Mouse (Mus musculus) MEL (cell line): ENCODE data around the gene Strbp. TPM values are rescaled to one million over a fixed set of nuclear protein-coding genes. Genes with fewer than 3 reads are reported as not detected.

ENCODE experiments used
- DNase-seq: peaks from one replicate; pipeline ENCODE4 v3.0.0; 2011; ENCODE audit warnings: low read depth, low spot score
- H3K27ac ChIP-seq: 2 replicates; pipeline ENCODE4 v1.5.1; 2012; ENCODE audit warnings: low read depth, mild to moderate bottlenecking, control low read depth, low read length, moderate library complexity; ENCODE audit not compliant: control insufficient read depth
- H3K27me3 ChIP-seq, 2 experiments: fragments of 150-350 bp in 1 of 2; sonication (generic) in 1 of 2; 2 replicates each; pipeline ENCODE4 v1.6.1; 2012; ENCODE audit warnings: low read length in 2 of 2, mild to moderate bottlenecking in 2 of 2, improper control_type of control experiment in 1 of 2, moderate library complexity in 1 of 2; ENCODE audit not compliant: insufficient read depth in 2 of 2, control insufficient read depth in 1 of 2
- H3K36me3 ChIP-seq, 2 experiments: 2 replicates each; pipeline ENCODE4 v1.6.1; 2012 to 2014; ENCODE audit warnings: low read length in 2 of 2, improper control_type of control experiment in 1 of 2, inconsistent platforms in 1 of 2, mild to moderate bottlenecking in 1 of 2; ENCODE audit not compliant: insufficient read depth in 2 of 2, control insufficient read depth in 1 of 2
- H3K4me1 ChIP-seq, 2 experiments: fragments of 150-350 bp in 1 of 2; sonication (generic) in 1 of 2; 2 replicates each; pipeline ENCODE4 v1.6.1; 2012; ENCODE audit warnings: low read length in 2 of 2, improper control_type of control experiment in 1 of 2, mild to moderate bottlenecking in 1 of 2; ENCODE audit not compliant: insufficient read depth in 2 of 2, control insufficient read depth in 1 of 2
- H3K4me3 ChIP-seq, 2 experiments: fragments of 150-350 bp in 1 of 2; sonication (generic) in 1 of 2; 2 replicates each; pipeline ENCODE4 v1.5.1; 2012; ENCODE audit warnings: low read depth in 2 of 2, low read length in 2 of 2, mild to moderate bottlenecking in 2 of 2, moderate library complexity in 2 of 2, control low read depth in 1 of 2, improper control_type of control experiment in 1 of 2; ENCODE audit not compliant: control insufficient read depth in 1 of 2, insufficient read depth in 1 of 2
- H3K79me2 ChIP-seq: 2 replicates; pipeline ENCODE4 v1.6.1; 2012; ENCODE audit warnings: mild to moderate bottlenecking, low read length, moderate library complexity; ENCODE audit not compliant: control insufficient read depth, poor library complexity, insufficient read depth
- H3K9ac ChIP-seq: 2 replicates; pipeline ENCODE4 v1.6.1; 2012; ENCODE audit warnings: low read depth, mild to moderate bottlenecking, control low read depth, low read length, moderate library complexity; ENCODE audit not compliant: control insufficient read depth, poor library complexity, severe bottlenecking
- H3K9me3 ChIP-seq: fragments of 150-350 bp; sonication (generic); replicated peaks from 2 replicates; pipeline ENCODE4 v1.6.1; 2012; ENCODE audit warnings: mild to moderate bottlenecking, low read length, improper control_type of control experiment, moderate library complexity; ENCODE audit not compliant: insufficient read depth
- BHLHE40 ChIP-seq: IDR thresholded peaks from 2 replicates; pipeline ENCODE4 v1.6.1; 2012; ENCODE audit warnings: low read depth, mild to moderate bottlenecking, inconsistent platforms, low read length, improper control_type of control experiment, borderline replicate concordance
- CHD1 ChIP-seq: IDR thresholded peaks from 2 replicates; pipeline ENCODE4 v1.6.1; 2012; ENCODE audit warnings: low read depth, mild to moderate bottlenecking, inconsistent platforms, low read length, improper control_type of control experiment
- EP300 ChIP-seq, 2 experiments: IDR thresholded peaks; 2 replicates each; pipeline ENCODE4 v1.6.1; 2011; ENCODE audit warnings: improper control_type of control experiment in 2 of 2, low read length in 2 of 2, low read depth in 1 of 2, mild to moderate bottlenecking in 1 of 2
- ETS1 ChIP-seq: IDR thresholded peaks from 2 replicates; pipeline ENCODE4 v1.6.1; 2012; ENCODE audit warnings: low read depth, mild to moderate bottlenecking, inconsistent platforms, low read length, improper control_type of control experiment, moderate library complexity
- GABPA ChIP-seq: IDR thresholded peaks from 2 replicates; pipeline ENCODE4 v1.6.1; 2012; ENCODE audit warnings: low read depth, mild to moderate bottlenecking, inconsistent platforms, low read length, improper control_type of control experiment, moderate library complexity
- GATA1 ChIP-seq: IDR thresholded peaks from 2 replicates; pipeline ENCODE4 v1.6.1; 2011; ENCODE audit warnings: low read depth, low read length, improper control_type of control experiment
- HCFC1 ChIP-seq: IDR thresholded peaks from 2 replicates; pipeline ENCODE4 v1.6.1; 2012; ENCODE audit warnings: low read depth, mild to moderate bottlenecking, inconsistent platforms, low read length, improper control_type of control experiment, moderate library complexity
- JUND ChIP-seq: IDR thresholded peaks from 2 replicates; pipeline ENCODE4 v1.6.1; 2011; ENCODE audit warnings: low read depth, mild to moderate bottlenecking, improper control_type of control experiment, low read length
- MAFK ChIP-seq: IDR thresholded peaks from 2 replicates; pipeline ENCODE4 v1.6.1; 2011; ENCODE audit warnings: low read depth, mild to moderate bottlenecking, low read length, improper control_type of control experiment, borderline replicate concordance
- MAZ ChIP-seq: IDR thresholded peaks from 2 replicates; pipeline ENCODE4 v1.6.1; 2012; ENCODE audit warnings: low read depth, mild to moderate bottlenecking, inconsistent platforms, low read length, improper control_type of control experiment
- MEF2A ChIP-seq: IDR thresholded peaks from 2 replicates; pipeline ENCODE4 v1.6.1; 2014; ENCODE audit warnings: low read depth, mild to moderate bottlenecking, inconsistent platforms, low read length, improper control_type of control experiment; ENCODE audit not compliant: poor library complexity, insufficient replicate concordance, severe bottlenecking; ENCODE audit errors: extremely low read depth
- MXI1 ChIP-seq: IDR thresholded peaks from 2 replicates; pipeline ENCODE4 v1.6.1; 2011; ENCODE audit warnings: mild to moderate bottlenecking, low read depth, low read length, improper control_type of control experiment
- MYB ChIP-seq: IDR thresholded peaks from 2 replicates; pipeline ENCODE4 v1.6.1; 2011; ENCODE audit warnings: mild to moderate bottlenecking, low read depth, low read length, improper control_type of control experiment
- MYC ChIP-seq: IDR thresholded peaks from 2 replicates; pipeline ENCODE4 v1.6.1; 2011; ENCODE audit warnings: low read depth, mild to moderate bottlenecking, low read length, improper control_type of control experiment, moderate library complexity
- NELFE ChIP-seq: IDR thresholded peaks from 2 replicates; pipeline ENCODE4 v1.6.1; 2011; ENCODE audit warnings: low read depth, low read length, improper control_type of control experiment
- NRF1 ChIP-seq: IDR thresholded peaks from 2 replicates; pipeline ENCODE4 v1.6.1; 2014; ENCODE audit warnings: low read depth, mild to moderate bottlenecking, inconsistent platforms, low read length, improper control_type of control experiment, moderate library complexity; ENCODE audit not compliant: poor library complexity, insufficient read depth, severe bottlenecking
- POLR2A ChIP-seq, 2 experiments: IDR thresholded peaks; 2 replicates each; pipeline ENCODE4 v1.6.1; 2011 to 2012; ENCODE audit warnings: low read length in 2 of 2, mild to moderate bottlenecking in 2 of 2, control low read depth in 1 of 2, improper control_type of control experiment in 1 of 2, low read depth in 1 of 2, moderate library complexity in 1 of 2; ENCODE audit not compliant: control insufficient read depth in 1 of 2, insufficient read depth in 1 of 2, poor library complexity in 1 of 2
- POLR2AphosphoS5 ChIP-seq: IDR thresholded peaks from 2 replicates; pipeline ENCODE4 v1.6.1; 2012; ENCODE audit warnings: low read depth, borderline replicate concordance, mild to moderate bottlenecking, inconsistent platforms, low read length, moderate library complexity, mixed read lengths
- RCOR1 ChIP-seq: IDR thresholded peaks from 2 replicates; pipeline ENCODE4 v1.6.1; 2012; ENCODE audit warnings: low read depth, mild to moderate bottlenecking, inconsistent platforms, low read length, improper control_type of control experiment
- SMC3 ChIP-seq: IDR thresholded peaks from 2 replicates; pipeline ENCODE4 v1.6.1; 2011; ENCODE audit warnings: low read depth, low read length, improper control_type of control experiment
- TAL1 ChIP-seq: IDR thresholded peaks from 2 replicates; pipeline ENCODE4 v1.6.1; 2012; ENCODE audit warnings: mild to moderate bottlenecking, inconsistent platforms, low read length, moderate library complexity, mixed read lengths
- TBP ChIP-seq: IDR thresholded peaks from 2 replicates; pipeline ENCODE4 v1.8.0; 2011; ENCODE audit warnings: low read depth, low read length, improper control_type of control experiment
- UBTF ChIP-seq: IDR thresholded peaks from 2 replicates; pipeline ENCODE4 v1.6.1; 2012; ENCODE audit warnings: low read depth, mild to moderate bottlenecking, inconsistent platforms, low read length, improper control_type of control experiment, moderate library complexity, borderline replicate concordance; ENCODE audit not compliant: insufficient read depth
- USF1 ChIP-seq: IDR thresholded peaks from 2 replicates; pipeline ENCODE4 v1.6.1; 2014; ENCODE audit warnings: low read depth, mild to moderate bottlenecking, inconsistent platforms, low read length, improper control_type of control experiment, moderate library complexity
- USF2 ChIP-seq, 2 experiments: IDR thresholded peaks; 2 replicates each; pipeline ENCODE4 v1.6.1; 2011 to 2012; ENCODE audit warnings: improper control_type of control experiment in 2 of 2, low read length in 2 of 2, borderline replicate concordance in 1 of 2, inconsistent platforms in 1 of 2, low read depth in 1 of 2, mild to moderate bottlenecking in 1 of 2; ENCODE audit not compliant: insufficient read depth in 1 of 2
- ZC3H11A ChIP-seq: IDR thresholded peaks from 2 replicates; pipeline ENCODE4 v1.6.1; 2012; ENCODE audit warnings: low read depth, mild to moderate bottlenecking, inconsistent platforms, low read length, improper control_type of control experiment
- ZMIZ1 ChIP-seq: IDR thresholded peaks from 2 replicates; pipeline ENCODE4 v1.6.1; 2012; ENCODE audit warnings: low read depth, mild to moderate bottlenecking, inconsistent platforms, low read length, improper control_type of control experiment, moderate library complexity
- ZNF384 ChIP-seq: IDR thresholded peaks from 2 replicates; pipeline ENCODE4 v1.6.1; 2012; ENCODE audit warnings: low read depth, mild to moderate bottlenecking, inconsistent platforms, low read length, improper control_type of control experiment
- polyA plus RNA-seq, 2 experiments: library from polyadenylated mRNA; stranded (reverse) in 1 of 2; unstranded in 1 of 2; fragments of >175 nt in 1 of 2; fragments of >200 nt in 1 of 2; gene quantifications; 2 replicates each; pipeline versions ENCODE4 v1.2.1 to v1.2.4; 2012; ENCODE audit warnings: low replicate concordance in 2 of 2, low read depth in 1 of 2; ENCODE audit not compliant: insufficient read length in 2 of 2, insufficient read depth in 1 of 2, missing spikeins in 1 of 2
- total RNA-seq: library from RNA; depleted of rRNA; stranded (reverse); fragments of 300-350 nt; gene quantifications from 2 replicates; pipeline ENCODE4 v1.2.3, GENCODE M21; 2012

Strbp gene
- total and polyA plus RNA-seq, 3 experiments = 30.6 to 123 (median 59.8) TPM

GRCm38 (mm10) chr2:37451667-37452375, 251.8 kb downstream of the Strbp start (continued):
- TF ChIP-seq NRF1 = peak; percentile 76
- 0 out of 4 replicates have a peak, but pooled peaks of 1 of the 2 experiments have one; percentile 38 for TF ChIP-seq USF2 (IDR thresholded peaks at IDR 0.05; ENCODE audit: borderline replicate concordance in 1 of 2, insufficient read depth in 1 of 2, low read depth in 1 of 2, low read length in 2 of 2)

- Histone ChIP-seq H3K9me3 (no peaks in the 10 kb centered on the region), H3K36me3 (peaks cover 0 to 31% of the 10 kb centered on the region in 2 experiments; a peak in 3 of 4 replicates), H3K9ac (peak within 1 kb of the TSS; percentile 99), H3K4me3 (peak within 1 kb of the TSS; percentile 96 to 99), H3K79me2 (peaks cover 31% of the 10 kb centered on the region), H3K27ac (peak within 1 kb of the TSS; percentile 75), H3K27me3 (no peaks in the 10 kb centered on the region), H3K4me1 (peaks cover 6 to 17% of the 10 kb centered on the region in 2 experiments; a peak in 3 of 4 replicates)
- DNase-seq = peak; percentile 96
- TF ChIP-seq BHLHE40 (0 out of 2 replicates have a peak, but pooled peaks have one; percentile 7), GABPA (no peak), USF2 (IDR thresholded peaks at IDR 0.05; ENCODE audit: borderline replicate concordance in 1 of 2, insufficient read depth in 1 of 2, low read depth in 1 of 2, low read length in 2 of 2) (no peak), ZNF384 (no peak), ETS1 (peak; percentile 48; the same call in 1 of the 2 replicates), NELFE (peak; percentile 64; the same call in 1 of the 2 replicates), TBP (peak; percentile 67), HCFC1 (peak; percentile 96), RCOR1 (0 out of 2 replicates have a peak, but pooled peaks have one; percentile 50), TAL1 (no peak), ZMIZ1 (peak; percentile 31), SMC3 (no peak), NRF1 (0 out of 2 replicates have a peak, but pooled peaks have one; percentile 19), MYC (peak; percentile 10; the same call in 1 of the 2 replicates), CHD1 (0 out of 2 replicates have a peak, but pooled peaks have one; percentile 24), MAFK (no peak), GATA1 (no peak), ZC3H11A (no peak), UBTF (no peak), MXI1 (peak; percentile 65), MEF2A (peak; percentile 66; the same call in 1 of the 2 replicates), USF1 (peak; percentile 88), JUND (no peak), EP300 (IDR thresholded peaks at IDR 0.05; ENCODE audit: low read depth in 1 of 2, low read length in 2 of 2) (peak in 1 of 2 experiments; percentile 23; a peak in 1 of 4 replicates), POLR2A (IDR thresholded peaks at IDR 0.05; ENCODE audit: control insufficient read depth in 1 of 2, insufficient read depth in 1 of 2, low read depth in 1 of 2, low read length in 2 of 2, poor library complexity in 1 of 2) (peak; percentile 70 to 74; a peak in 3 of 4 replicates), POLR2AphosphoS5 (no peak), MAZ (peak; percentile 80; the same call in 1 of the 2 replicates), MYB (no peak)
These were observed 260.8 kb downstream of the Strbp start, which contains the start of the genes Zbtb26, Zbtb6 and Rabgap1 for GRCm38 (mm10) chr2:37442611-37443591. Gene Zbtb26 (minus strand): TSS chr2:37443135. Gene Zbtb6 (minus strand): TSS chr2:37443171. Gene Rabgap1 (plus strand): TSS chr2:37443279.
